Mouse (Mus musculus): ENCODE data around the gene Tns4. TPM values are rescaled to one million over a fixed set of nuclear protein-coding genes. Genes with fewer than 3 reads are reported as not detected.

The Tns4 gene
- total RNA-seq (2023): 0.50 TPM

GRCm38 (mm10) chr11:99089077-99089601, at the start of gene Tns4:
Gene Tns4 (minus strand): TSS chr11:99089306.

GRCm38 (mm10) chr11:99041051-99041729, 47.9 kb downstream of the Tns4 start, which contains the start of gene Igfbp4:
Gene Igfbp4 (plus strand): TSS chr11:99041244.

GRCm38 (mm10) chr11:99023500-99024467, 65.3 kb downstream of the Tns4 start, which contains the start of gene Top2a:
Gene Top2a (minus strand): TSS chr11:99024189.

Other genes starting within 250 kb of the Tns4 start
- gene Wipf2, start 225.7 kb downstream of the Tns4 start, total RNA-seq (2023): 47.8 TPM
- gene Cdc6, start 181.5 kb downstream of the Tns4 start, total RNA-seq (2023): 1.2 TPM
- 99.1 TPM for gene Rara, start 161.5 kb downstream of the Tns4 start, total RNA-seq (2023)
- gene Gjd3, start 106.3 kb downstream of the Tns4 start, total RNA-seq (2023): not detected
- 9.8 TPM for gene Top2a, start 65.1 kb downstream of the Tns4 start, total RNA-seq (2023)
- gene Igfbp4, start 48.1 kb downstream of the Tns4 start, total RNA-seq (2023): 382 TPM
- gene Ccr7, start 65.8 kb upstream of the Tns4 start, total RNA-seq (2023): 1,508 TPM
- gene Smarce1, start 141.7 kb upstream of the Tns4 start, total RNA-seq (2023): 193 TPM
- 0.53 TPM for gene Krt222, start 154.8 kb upstream of the Tns4 start, total RNA-seq (2023)
- not detected for gene Krt24, start 196.0 kb upstream of the Tns4 start, total RNA-seq (2023)
- gene Krt25, start 233.6 kb upstream of the Tns4 start, total RNA-seq (2023): not detected
- gene Krt26, start 248.7 kb upstream of the Tns4 start, total RNA-seq (2023): not detected

All from CD4-positive naive resting alpha-beta T cell, adult 76 days (primary cell).